Mouse (Mus musculus) kidney, embryonic 15.5 days (tissue): Measurements from ENCODE around the gene Hoxc6. TPM values are rescaled to one million over a fixed set of nuclear protein-coding genes. Genes with fewer than 3 reads are reported as not detected.

Experiments used
- ATAC-seq: fragments of 200-750 bp; cut with Nextera tagmentation; replicated peaks from 2 replicates; pipeline ENCODE4 v1.8.0; 2017; ENCODE audit warnings: moderate TSS enrichment; ENCODE audit not compliant: low FRiP score
- H3K27ac ChIP-seq: fragments of 300-500 bp; sonication (generic); 2 replicates; pipeline ENCODE4 v1.5.1; 2015; ENCODE audit warnings: mild to moderate bottlenecking, inconsistent platforms
- H3K27me3 ChIP-seq: fragments of 300-500 bp; sonication (generic); 2 replicates; pipeline ENCODE4 v1.6.1; 2015; ENCODE audit warnings: inconsistent platforms
- H3K36me3 ChIP-seq: fragments of 300-500 bp; sonication (generic); 2 replicates; pipeline ENCODE4 v1.6.1; 2015; ENCODE audit warnings: inconsistent platforms
- H3K4me1 ChIP-seq: fragments of 300-500 bp; sonication (generic); 2 replicates; pipeline ENCODE4 v1.6.1; 2015; ENCODE audit warnings: inconsistent platforms
- H3K4me2 ChIP-seq: fragments of 300-500 bp; sonication (generic); 2 replicates; pipeline ENCODE4 v1.6.1; 2015; ENCODE audit warnings: moderate library complexity, mild to moderate bottlenecking, inconsistent platforms
- H3K4me3 ChIP-seq: fragments of 300-500 bp; sonication (generic); replicated peaks from 2 replicates; pipeline ENCODE4 v1.5.1; 2015; ENCODE audit warnings: mild to moderate bottlenecking, inconsistent platforms
- H3K9ac ChIP-seq: fragments of 300-500 bp; sonication (generic); 2 replicates; pipeline ENCODE4 v1.6.1; 2015; ENCODE audit warnings: mild to moderate bottlenecking, inconsistent platforms
- H3K9me3 ChIP-seq: fragments of 300-500 bp; sonication (generic); replicated peaks from 2 replicates; pipeline ENCODE4 v1.6.1; 2016; ENCODE audit warnings: inconsistent platforms
- WGBS: fragments of 180-500 bp; shearing (Covaris S2); methylation state at CpG from one replicate; pipeline ENCODE4 v1.1.7; 2015; ENCODE audit warnings: mixed read lengths; 5-methylcytosine and 5-hydroxymethylcytosine counted together
- polyA plus RNA-seq: library from polyadenylated mRNA; unstranded; fragments of >200 nt; fragmentation: Nextera tagmentation; extraction: Ambion mirVana; gene quantifications from 2 replicates; pipeline ENCODE4 v1.2.1, GENCODE M21; 2015

Gene Hoxc6
- polyA plus RNA-seq = 10.9 and 11.0 TPM in 2 replicates

- Histone ChIP-seq H3K27ac (peak within 1 kb of the TSS; percentile 96), H3K27me3 (peaks cover 63% of the 10 kb centered on the region), H3K9ac (peak within 1 kb of the TSS; percentile 80), H3K4me3 (peak within 1 kb of the TSS; percentile 58), H3K4me2 (peak within 1 kb of the TSS; percentile 78), H3K36me3 (no peaks in the 10 kb centered on the region), H3K4me1 (peaks cover 74% of the 10 kb centered on the region), H3K9me3 (no peaks in the 10 kb centered on the region)
- WGBS = under 1% methylated on average over 19 of the region's 19 CpGs
- ATAC-seq = peak; percentile 62
Observed at GRCm38 (mm10) chr15:102997939-102998355, at the start of gene Hoxc6. Gene Hoxc6, plus strand, starts transcription at chr15:102998257.

GRCm38 (mm10) chr15:102948842-102949241 lies 49.2 kb upstream of the Hoxc6 start:
- no peak overlapping the region for H3K27ac ChIP-seq
- no peak for ATAC-seq
- 32% methylated on average over 2 of the region's 2 CpGs for WGBS
- peaks cover 99% of the 10 kb centered on the region for H3K27me3 ChIP-seq
- H3K4me3 ChIP-seq = no peak overlapping the region
- peaks cover 15% of the 10 kb centered on the region for H3K4me1 ChIP-seq
- H3K4me2 ChIP-seq = no peak overlapping the region
- no peaks in the 10 kb centered on the region for H3K9me3 ChIP-seq
- no peak overlapping the region for H3K9ac ChIP-seq
- no peaks in the 10 kb centered on the region for H3K36me3 ChIP-seq

- H3K4me2 ChIP-seq = 0 out of 2 replicates have a peak overlapping the region, but pooled peaks have one; percentile 16
- no peaks in the 10 kb centered on the region for H3K36me3 ChIP-seq
- no peak for ATAC-seq
- peaks cover 98% of the 10 kb centered on the region for H3K27me3 ChIP-seq
- H3K9ac ChIP-seq = no peak overlapping the region
- peaks cover 23% of the 10 kb centered on the region for H3K4me1 ChIP-seq
- H3K27ac ChIP-seq = no peak overlapping the region
- H3K4me3 ChIP-seq = no peak overlapping the region
- H3K9me3 ChIP-seq = no peaks in the 10 kb centered on the region
- 4% methylated on average over 20 of the region's 20 CpGs for WGBS
Observed at GRCm38 (mm10) chr15:102949696-102950095, 48.4 kb upstream of the Hoxc6 start.

GRCm38 (mm10) chr15:102950877-102951276 lies 47.2 kb upstream of the Hoxc6 start:
- peak overlapping the region; percentile 36; the same call in 1 of the 2 replicates for H3K4me2 ChIP-seq
- H3K9ac ChIP-seq = no peak overlapping the region
- H3K36me3 ChIP-seq = no peaks in the 10 kb centered on the region
- no peaks in the 10 kb centered on the region for H3K9me3 ChIP-seq
- H3K27ac ChIP-seq = no peak overlapping the region
- H3K27me3 ChIP-seq = peaks cover 88% of the 10 kb centered on the region
- 32% methylated on average over 2 of the region's 2 CpGs for WGBS
- H3K4me1 ChIP-seq = peaks cover 32% of the 10 kb centered on the region
- no peak for ATAC-seq
- no peak overlapping the region for H3K4me3 ChIP-seq

GRCm38 (mm10) chr15:102953561-102953960 lies 44.5 kb upstream of the Hoxc6 start:
- Histone ChIP-seq H3K36me3 (no peaks in the 10 kb centered on the region), H3K4me3 (peak overlapping the region; percentile 59), H3K9me3 (no peaks in the 10 kb centered on the region), H3K27ac (no peak overlapping the region), H3K4me2 (peak overlapping the region; percentile 78), H3K9ac (0 out of 2 replicates have a peak overlapping the region, but pooled peaks have one; percentile 21), H3K4me1 (peaks cover 56% of the 10 kb centered on the region), H3K27me3 (peaks cover 84% of the 10 kb centered on the region)
- 30% methylated on average over 6 of the region's 6 CpGs for WGBS
- ATAC-seq = no peak

- Histone ChIP-seq H3K9ac (peak within 1 kb of the TSS; percentile 70), H3K36me3 (no peaks in the 10 kb centered on the region), H3K9me3 (no peaks in the 10 kb centered on the region), H3K27me3 (peaks cover 79% of the 10 kb centered on the region), H3K4me3 (peak within 1 kb of the TSS; percentile 59), H3K4me2 (peak within 1 kb of the TSS; percentile 78), H3K4me1 (peaks cover 60% of the 10 kb centered on the region), H3K27ac (peak within 1 kb of the TSS; percentile 93)
- peak; percentile 19 for ATAC-seq
- under 1% methylated on average over 56 of the region's 57 CpGs for WGBS
Observed at GRCm38 (mm10) chr15:102954192-102955006, 43.7 kb upstream of the Hoxc6 start, which contains the start of gene Hoxc11. Gene Hoxc11, plus strand, starts transcription at chr15:102954427.

- no peaks in the 10 kb centered on the region for H3K9me3 ChIP-seq
- peak; percentile 31 for ATAC-seq
- peaks cover 61% of the 10 kb centered on the region for H3K4me1 ChIP-seq
- H3K27me3 ChIP-seq = peaks cover 79% of the 10 kb centered on the region
- peak overlapping the region; percentile 59 for H3K4me3 ChIP-seq
- peak overlapping the region; percentile 78 for H3K4me2 ChIP-seq
- H3K27ac ChIP-seq = peak overlapping the region; percentile 93
- no peaks in the 10 kb centered on the region for H3K36me3 ChIP-seq
- 2% methylated on average over 28 of the region's 28 CpGs for WGBS
- H3K9ac ChIP-seq = peak overlapping the region; percentile 70
Observed at GRCm38 (mm10) chr15:102955007-102955382, 43.1 kb upstream of the Hoxc6 start.

GRCm38 (mm10) chr15:102955833-102956640 lies 42.0 kb upstream of the Hoxc6 start:
- Histone ChIP-seq H3K4me1 (peaks cover 66% of the 10 kb centered on the region), H3K4me3 (peak overlapping the region; percentile 59), H3K27me3 (peaks cover 76% of the 10 kb centered on the region), H3K9ac (peak overlapping the region; percentile 70), H3K4me2 (peak overlapping the region; percentile 78), H3K9me3 (no peaks in the 10 kb centered on the region), H3K27ac (peak overlapping the region; percentile 93), H3K36me3 (no peaks in the 10 kb centered on the region)
- 1% methylated on average over 40 of the region's 40 CpGs for WGBS
- 0 out of 2 replicates have a peak, but pooled peaks have one; percentile 17 for ATAC-seq

- Histone ChIP-seq H3K4me1 (peaks cover 73% of the 10 kb centered on the region), H3K27me3 (peaks cover 73% of the 10 kb centered on the region), H3K4me3 (peak overlapping the region; percentile 59), H3K4me2 (peak overlapping the region; percentile 78), H3K9ac (no peak overlapping the region), H3K36me3 (no peaks in the 10 kb centered on the region), H3K27ac (peak overlapping the region; percentile 93), H3K9me3 (no peaks in the 10 kb centered on the region)
- peak; percentile 15; the same call in 1 of the 2 replicates for ATAC-seq
- 8% methylated on average over 12 of the region's 12 CpGs for WGBS
Observed at GRCm38 (mm10) chr15:102956906-102957305, 41.2 kb upstream of the Hoxc6 start.

GRCm38 (mm10) chr15:102959663-102960191 lies 38.3 kb upstream of the Hoxc6 start:
- ATAC-seq = peak; percentile 47
- Histone ChIP-seq H3K4me1 (peaks cover 72% of the 10 kb centered on the region), H3K27me3 (peaks cover 61% of the 10 kb centered on the region), H3K36me3 (no peaks in the 10 kb centered on the region), H3K9me3 (no peaks in the 10 kb centered on the region), H3K9ac (peak overlapping the region; percentile 49), H3K4me3 (peak overlapping the region; percentile 34), H3K27ac (peak overlapping the region; percentile 96), H3K4me2 (peak overlapping the region; percentile 64)
- WGBS = 1% methylated on average over 13 of the region's 13 CpGs

GRCm38 (mm10) chr15:102961728-102962127 lies 36.3 kb upstream of the Hoxc6 start:
- Histone ChIP-seq H3K4me1 (peaks cover 65% of the 10 kb centered on the region), H3K9ac (peak overlapping the region; percentile 35), H3K4me2 (peak overlapping the region; percentile 64), H3K27me3 (peaks cover 70% of the 10 kb centered on the region), H3K9me3 (no peaks in the 10 kb centered on the region), H3K36me3 (no peaks in the 10 kb centered on the region), H3K27ac (peak overlapping the region; percentile 96), H3K4me3 (peak overlapping the region; percentile 32)
- ATAC-seq = no peak
- WGBS = 6% methylated on average over 6 of the region's 6 CpGs
